In the genomic region with DNA sequence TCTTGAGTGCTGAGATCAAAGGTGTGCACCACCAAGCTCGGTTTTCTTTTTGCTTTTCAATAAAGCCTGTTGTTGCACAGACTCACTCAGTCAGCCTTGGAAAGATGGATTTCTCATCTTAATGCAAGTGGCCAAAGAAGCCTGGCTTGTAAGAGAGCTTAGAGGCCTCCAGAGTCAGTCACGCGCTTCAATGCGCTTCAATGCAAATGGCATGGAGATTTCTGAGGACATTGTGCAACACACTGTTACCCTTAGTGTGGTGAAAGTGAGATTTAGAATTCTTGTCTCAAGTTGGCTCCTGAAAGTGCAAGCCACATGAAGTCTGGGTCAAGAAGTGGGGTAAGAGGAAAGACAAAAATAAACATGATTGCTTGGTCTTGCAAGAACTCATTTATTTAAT, we compare ENCODE assay signal across 28 mouse cellular contexts.
A peak's percentile ranks its signal among the peaks of the same experiment; 100 is the strongest.
DNase-seq lines count a peak whose midpoint lies in the region; ATAC-seq and TF ChIP-seq lines count a peak whose summit lies in the region.
"Had no signal": no experiment of that assay in that cellular context is flagged by ENCODE, and none has a peak within 500 bp of the region (broad histone marks: within the 10 kb centered on the region; RNA-seq: fewer than 3 reads in every experiment).

No protein-coding gene starts in this region.

- TF ChIP-seq RAD21 in CH12.LX (IDR thresholded peaks at IDR 0.05; ENCODE audit: low read depth, low read length): no peak

- H3K36me3 ChIP-seq in CH12.LX (replicated peaks in 1 of 2; ENCODE audit: control insufficient read depth in 1 of 2, insufficient read depth in 1 of 2, low read length in 1 of 2): no peaks in the 10 kb centered on the region
- H3K36me3 ChIP-seq in hindbrain, embryonic 12.5 days: no peaks in the 10 kb centered on the region
- H3K36me3 ChIP-seq: embryonic facial prominence, embryonic 10.5 days; embryonic facial prominence, embryonic 13.5 days; forebrain, embryonic 10.5 days; hindbrain, embryonic 15.5 days had no signal

- no peak for TF ChIP-seq POLR2A in CH12.LX (IDR thresholded peaks at IDR 0.05; ENCODE audit: low read depth, low read length)

- in situ Hi-C loops in CH12.LX (cut with MboI; ENCODE audit: low pct_ligation_motif_present, low pct_unique_long_range_greater_than_20kb, low sequenced_read_pairs): no loop called here
- in situ Hi-C loops in Patski (cut with MboI; ENCODE audit: low pct_unique_long_range_greater_than_20kb): no loop called here

- H3K4me2 ChIP-seq in CH12.LX (ENCODE audit: insufficient read depth, low read depth, poor library complexity, severe bottlenecking): no peak overlapping the region
- no peak overlapping the region for H3K4me2 ChIP-seq in hindbrain, embryonic 12.5 days (replicated peaks)
- H3K4me2 ChIP-seq: embryonic facial prominence, embryonic 13.5 days; forebrain, embryonic 13.5 days; heart, embryonic 13.5 days; hindbrain, embryonic 15.5 days had no signal

- WGBS in hindbrain, embryonic 12.5 days: 75% methylated on average over 4 of the region's 4 CpGs

- H3K4me3 ChIP-seq in CH12.LX (replicated peaks in 1 of 3; ENCODE audit: low read depth in 2 of 3, low read length in 2 of 3, poor library complexity in 1 of 3): no peak overlapping the region
- no peak overlapping the region for H3K4me3 ChIP-seq in hindbrain, embryonic 12.5 days
- H3K4me3 ChIP-seq: embryonic facial prominence, embryonic 10.5 days; embryonic facial prominence, embryonic 13.5 days; erythroblast, embryonic 14.5 days; forebrain, embryonic 10.5 days; forebrain, embryonic 13.5 days; heart, embryonic 10.5 days; heart, embryonic 13.5 days; hindbrain, embryonic 15.5 days had no signal

- no peak overlapping the region for H3K27ac ChIP-seq in CH12.LX (ENCODE audit: insufficient read depth, low read depth)
- no peak overlapping the region for H3K27ac ChIP-seq in hindbrain, embryonic 12.5 days
- H3K27ac ChIP-seq: embryonic facial prominence, embryonic 10.5 days; embryonic facial prominence, embryonic 13.5 days; forebrain, embryonic 10.5 days; forebrain, embryonic 13.5 days; heart, embryonic 10.5 days; heart, embryonic 13.5 days; hindbrain, embryonic 15.5 days had no signal

- peak; percentile 82 for ATAC-seq in Patski
- ATAC-seq in hindbrain, embryonic 12.5 days (ENCODE audit: low FRiP score): no peak
- ATAC-seq: CD4-positive, CD25-positive, alpha-beta regulatory T cell, adult 4 months; forebrain, embryonic 16.5 days had no signal

- CTCF ChIA-PET in Patski (lab: Charles Lee): no interaction called here

- peak; percentile 28 for DNase-seq in lung, postnatal 25 days (ENCODE audit: low spot score)
- DNase-seq in lung, postnatal 4 days: no peak
- DNase-seq in CH12.LX (ENCODE audit: extremely low read depth) (no peak), Patski (ENCODE audit: low read depth, low spot score) (peak; percentile 35)
- peak; percentile 25 for DNase-seq in fat pad, adult 2 months (ENCODE audit: extremely low read depth, low read depth, low spot score)
- DNase-seq: adrenal gland, adult 2 months; adrenal gland, postnatal 14 days; cerebellum, adult 11-12 months; cerebellum, adult 8-10 months; cerebellum, postnatal 10 days; cerebellum, postnatal 36 days; embryo, embryonic 11 days; gastrocnemius, postnatal 10 days; gastrocnemius, postnatal 36 days; heart, adult 18-20 months; heart, postnatal 14 days; heart, postnatal 4 days had no signal

- dilution Hi-C loops in CH12.LX (cut with MboI; ENCODE audit: extremely low pct_ligation_motif_present, extremely low pct_unique_long_range_greater_than_20kb, low sequenced_read_pairs): no loop called here

- no peaks in the 10 kb centered on the region for H3K79me2 ChIP-seq in CH12.LX (replicated peaks; ENCODE audit: control insufficient read depth, extremely low read depth, insufficient read depth, poor library complexity, severe bottlenecking)

- H3K4me1 ChIP-seq in CH12.LX (ENCODE audit: control insufficient read depth in 1 of 2, insufficient read depth in 2 of 2): no peaks in the 10 kb centered on the region
- no peaks in the 10 kb centered on the region for H3K4me1 ChIP-seq in hindbrain, embryonic 12.5 days
- H3K4me1 ChIP-seq: embryonic facial prominence, embryonic 10.5 days; embryonic facial prominence, embryonic 13.5 days; heart, embryonic 10.5 days; heart, embryonic 13.5 days; hindbrain, embryonic 15.5 days had no signal

- no peak for TF ChIP-seq EP300 in CH12.LX (IDR thresholded peaks at IDR 0.05; ENCODE audit: low read length)

- no peak overlapping the region for H3K9ac ChIP-seq in CH12.LX (ENCODE audit: insufficient read depth, low read depth)
- H3K9ac ChIP-seq in hindbrain, embryonic 12.5 days: no peak overlapping the region
- H3K9ac ChIP-seq: embryonic facial prominence, embryonic 13.5 days; forebrain, embryonic 13.5 days; heart, embryonic 13.5 days; hindbrain, embryonic 15.5 days had no signal

- no peaks in the 10 kb centered on the region for H3K9me3 ChIP-seq in CH12.LX (replicated peaks; ENCODE audit: low read length)
- no peaks in the 10 kb centered on the region for H3K9me3 ChIP-seq in hindbrain, embryonic 12.5 days (replicated peaks)
- H3K9me3 ChIP-seq: embryonic facial prominence, embryonic 10.5 days; embryonic facial prominence, embryonic 13.5 days; forebrain, embryonic 10.5 days; forebrain, embryonic 13.5 days; heart, embryonic 10.5 days; heart, embryonic 13.5 days; hindbrain, embryonic 15.5 days had no signal

- TF ChIP-seq CTCF in CH12.LX (conservative IDR thresholded peaks at IDR 0.05 in 1 of 2, IDR thresholded peaks at IDR 0.05 in 1 of 2; ENCODE audit: low read depth in 2 of 2, low read length in 2 of 2) (no peak), Patski (IDR thresholded peaks at IDR 0.05) (no peak)

- POLR2A ChIA-PET in Patski (lab: Charles Lee): no interaction called here

- H3K27me3 ChIP-seq in CH12.LX (replicated peaks): no peaks in the 10 kb centered on the region
- H3K27me3 ChIP-seq in Patski: no peaks in the 10 kb centered on the region
- H3K27me3 ChIP-seq in hindbrain, embryonic 12.5 days: no peaks in the 10 kb centered on the region
- H3K27me3 ChIP-seq: embryonic facial prominence, embryonic 13.5 days; forebrain, embryonic 13.5 days; heart, embryonic 13.5 days; hindbrain, embryonic 15.5 days had no signal

TF ChIP-seq in CH12.LX, 34 proteins besides CTCF, POLR2A, EP300 and RAD21:
- TF ChIP-seq HCFC1 (IDR thresholded peaks at IDR 0.05; ENCODE audit: low read depth, low read length) (no peak), BHLHE40 (IDR thresholded peaks at IDR 0.05; ENCODE audit: low read depth, low read length) (peak; percentile 48; the same call in 1 of the 2 replicates)

Comparison
In these comparisons a context has a peak if more than half of its experiments do, and no peak if none do; other contexts are left out.
1. DNase-seq: peak in lung, postnatal 25 days (single experiment), Patski (single experiment) and fat pad, adult 2 months (single experiment); none in lung, postnatal 4 days (0 of 2) and CH12.LX (single experiment).